Mouse (Mus musculus): ENCODE results near the gene Tjp1.

DNA sequence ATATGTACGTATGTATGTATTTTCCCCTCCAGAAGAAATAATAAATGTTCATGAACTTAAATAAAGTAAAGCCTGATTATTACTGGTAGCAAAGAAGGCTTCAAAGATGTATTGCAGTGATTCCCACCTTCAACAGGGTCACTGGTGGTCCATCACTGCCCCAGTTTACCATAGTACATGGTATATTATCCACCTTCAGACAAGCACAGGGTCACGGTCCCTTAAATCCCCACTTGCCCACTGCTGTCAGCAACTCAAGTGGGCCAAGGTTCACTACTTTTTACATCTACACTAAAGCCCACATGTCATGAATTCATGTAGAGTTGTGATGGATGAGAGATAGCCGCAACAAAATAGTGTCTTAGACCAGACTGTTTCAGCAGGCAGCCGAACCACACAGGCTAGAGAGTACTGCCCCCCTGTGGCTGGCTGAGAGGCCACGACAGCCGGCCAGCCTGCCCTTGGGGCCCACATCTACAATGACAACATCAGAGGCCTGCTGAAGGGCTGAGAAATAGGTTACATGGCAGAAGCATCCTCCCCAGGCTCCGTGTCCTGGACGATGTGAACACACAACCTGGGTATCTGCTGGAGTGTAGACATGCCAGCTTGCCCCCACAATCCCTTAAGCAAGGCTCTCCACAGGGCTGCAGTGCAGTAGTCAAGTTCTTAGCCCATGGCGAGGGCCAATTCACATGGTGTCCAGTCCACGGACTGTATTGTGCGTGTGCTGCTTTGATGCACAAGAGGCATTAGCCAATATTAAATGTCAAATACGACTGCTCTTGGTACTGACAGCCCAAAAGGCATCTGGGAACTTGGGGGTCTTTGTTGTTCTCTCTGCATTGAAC is 29.6 kb downstream of the Tjp1 start:
- TF ChIP-seq CTCF (IDR thresholded peaks at IDR 0.05; ENCODE audit: low read depth), result peak; percentile 92
- TF ChIP-seq EP300 (IDR thresholded peaks at IDR 0.05; ENCODE audit: low read depth), result no peak
